Mouse (Mus musculus) hindbrain, embryonic 15.5 days (tissue): ENCODE measurements around the gene Smchd1. TPM values are rescaled to one million over a fixed set of nuclear protein-coding genes. Genes with fewer than 3 reads are reported as not detected.
"Not testable (repeated sequence)": the region's sequence is repeated elsewhere in the genome, so short reads cannot be mapped to it uniquely, and the experiment has no call there.

Source experiments
- ATAC-seq: fragments of 200-750 bp; cut with Nextera tagmentation; 2 replicates; pipeline ENCODE4 v1.8.0; 2017; ENCODE audit warnings: low read depth, moderate number of reproducible peaks, moderate TSS enrichment; ENCODE audit not compliant: low FRiP score
- H3K27ac ChIP-seq: fragments of 300-500 bp; sonication (generic); replicated peaks from 2 replicates; pipeline ENCODE4 v1.5.1; 2015; ENCODE audit warnings: mild to moderate bottlenecking, inconsistent platforms
- H3K27me3 ChIP-seq: fragments of 300-500 bp; sonication (generic); 2 replicates; pipeline ENCODE4 v1.6.1; 2015; ENCODE audit warnings: control low read depth, inconsistent platforms
- H3K36me3 ChIP-seq: fragments of 300-500 bp; sonication (generic); 2 replicates; pipeline ENCODE4 v1.6.1; 2015; ENCODE audit warnings: control low read depth, inconsistent platforms
- H3K4me1 ChIP-seq: fragments of 300-500 bp; sonication (generic); replicated peaks from 2 replicates; pipeline ENCODE4 v1.6.1; 2015; ENCODE audit warnings: control low read depth, inconsistent platforms
- H3K4me2 ChIP-seq: fragments of 300-500 bp; sonication (generic); 2 replicates; pipeline ENCODE4 v1.6.1; 2015; ENCODE audit warnings: moderate library complexity, mild to moderate bottlenecking, inconsistent platforms
- H3K4me3 ChIP-seq: fragments of 300-500 bp; sonication (generic); 2 replicates; pipeline ENCODE4 v1.5.1; 2015; ENCODE audit warnings: mild to moderate bottlenecking, inconsistent platforms
- H3K9ac ChIP-seq: fragments of 300-500 bp; sonication (generic); 2 replicates; pipeline ENCODE4 v1.6.1; 2015; ENCODE audit warnings: inconsistent platforms
- H3K9me3 ChIP-seq: fragments of 300-500 bp; sonication (generic); 2 replicates; pipeline ENCODE4 v1.6.1; 2016; ENCODE audit warnings: control low read depth, inconsistent platforms
- WGBS: fragments of 180-500 bp; shearing (Covaris S2); methylation state at CpG from one replicate; pipeline ENCODE4 v1.1.7; 2015; 5-methylcytosine and 5-hydroxymethylcytosine counted together
- polyA plus RNA-seq: library from polyadenylated mRNA; unstranded; fragments of >200 nt; fragmentation: Nextera tagmentation; extraction: Ambion mirVana; gene quantifications from 2 replicates; pipeline ENCODE4 v1.2.1, GENCODE M21; 2015

Smchd1 gene
- polyA plus RNA-seq, 1 experiment from 2014 or later = 44.0 TPM

DNA sequence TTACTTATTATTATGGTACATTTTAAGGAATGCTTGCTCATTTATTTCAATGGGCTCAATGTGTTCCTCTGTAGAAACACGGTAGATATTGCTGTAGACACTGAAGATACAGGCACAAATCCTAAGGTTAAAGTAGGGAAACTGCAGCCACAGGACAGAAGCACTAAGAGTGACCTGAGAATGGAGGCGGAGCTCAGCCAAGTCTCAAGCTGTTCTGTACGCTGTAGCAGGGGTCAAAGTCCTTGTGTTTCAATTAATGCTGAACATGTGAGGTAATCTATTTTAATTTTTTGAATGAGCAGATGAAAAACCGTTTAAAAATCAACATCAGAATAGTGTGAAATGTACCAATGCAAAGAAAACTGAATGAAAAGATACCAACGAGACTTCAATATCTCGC, 31.9 kb downstream of the Smchd1 start:
- no peaks in the 10 kb centered on the region for H3K9me3 ChIP-seq
- 92% methylated on average over 6 of the region's 6 CpGs for WGBS
- H3K27ac ChIP-seq = no peak overlapping the region
- no peak overlapping the region for H3K9ac ChIP-seq
- ATAC-seq = no peak
- peaks cover 23% of the 10 kb centered on the region for H3K36me3 ChIP-seq
- H3K4me2 ChIP-seq = no peak overlapping the region
- no peaks in the 10 kb centered on the region for H3K27me3 ChIP-seq
- H3K4me3 ChIP-seq = no peak overlapping the region
- no peaks in the 10 kb centered on the region for H3K4me1 ChIP-seq

- not testable (repeated sequence) for H3K27me3 ChIP-seq, H3K9me3 ChIP-seq, H3K9ac ChIP-seq, H3K4me1 ChIP-seq, H3K27ac ChIP-seq, H3K4me3 ChIP-seq, H3K4me2 ChIP-seq, ATAC-seq
- 97% methylated on average over 2 of the region's 2 CpGs for WGBS
- H3K36me3 ChIP-seq = peaks cover 46% of the 10 kb centered on the region
These were observed 52.6 kb downstream of the Smchd1 start for GRCm38 (mm10) chr17:71422502-71422901.

DNA sequence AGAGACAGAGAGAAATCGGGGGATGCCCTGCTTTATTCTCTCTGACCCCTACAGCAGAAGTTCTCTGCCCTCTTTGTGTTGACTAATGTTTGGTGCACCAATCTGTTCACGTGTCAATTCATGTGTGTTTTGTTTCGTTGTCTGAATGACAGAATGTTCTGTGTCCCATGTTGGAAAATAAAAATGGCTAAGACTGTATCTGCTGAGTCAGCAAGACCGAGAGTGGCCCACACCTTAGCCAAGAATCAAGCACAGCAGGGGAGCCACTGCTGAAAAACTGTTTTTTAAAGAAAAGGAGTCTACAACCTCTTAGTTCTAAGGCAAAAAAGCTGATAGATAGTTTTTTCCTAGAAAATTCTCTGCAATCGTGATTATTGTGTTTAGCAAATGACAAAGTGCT, 55.7 kb downstream of the Smchd1 start:
- H3K9ac ChIP-seq, H3K27ac ChIP-seq, H3K9me3 ChIP-seq, H3K4me1 ChIP-seq, H3K27me3 ChIP-seq, H3K4me2 ChIP-seq, ATAC-seq, H3K4me3 ChIP-seq: not testable (repeated sequence)
- peaks cover 49% of the 10 kb centered on the region for H3K36me3 ChIP-seq
- WGBS = 78% methylated on average over 5 of the region's 5 CpGs

DNA sequence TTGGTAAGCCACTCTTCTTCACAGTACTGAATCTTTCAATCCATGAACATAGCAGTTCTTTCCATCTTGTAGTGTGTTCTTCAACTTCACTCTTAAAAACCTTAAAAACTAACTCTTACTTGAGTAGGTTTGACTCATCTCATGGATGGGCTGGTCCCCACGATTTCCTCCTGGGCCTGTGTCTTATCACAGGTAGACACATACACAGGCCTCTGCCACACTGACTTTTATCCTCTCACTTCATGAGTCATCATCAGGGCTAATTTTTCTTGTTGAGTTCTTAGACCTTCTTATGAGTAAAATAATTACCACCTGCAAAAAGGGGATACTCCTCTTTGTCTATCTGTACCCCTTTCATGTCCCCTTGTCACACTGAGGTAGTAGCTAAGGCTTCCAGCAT, 58.1 kb downstream of the Smchd1 start:
- no peak for ATAC-seq
- no peaks in the 10 kb centered on the region for H3K4me1 ChIP-seq
- no peak overlapping the region for H3K9ac ChIP-seq
- no peak overlapping the region for H3K4me2 ChIP-seq
- H3K9me3 ChIP-seq = peaks cover 6% of the 10 kb centered on the region; the same call in 1 of the 2 replicates
- no peaks in the 10 kb centered on the region for H3K27me3 ChIP-seq
- peaks cover 30% of the 10 kb centered on the region for H3K36me3 ChIP-seq
- no peak overlapping the region for H3K4me3 ChIP-seq
- 100% methylated on average over 1 of the region's 1 CpGs for WGBS
- no peak overlapping the region for H3K27ac ChIP-seq

DNA sequence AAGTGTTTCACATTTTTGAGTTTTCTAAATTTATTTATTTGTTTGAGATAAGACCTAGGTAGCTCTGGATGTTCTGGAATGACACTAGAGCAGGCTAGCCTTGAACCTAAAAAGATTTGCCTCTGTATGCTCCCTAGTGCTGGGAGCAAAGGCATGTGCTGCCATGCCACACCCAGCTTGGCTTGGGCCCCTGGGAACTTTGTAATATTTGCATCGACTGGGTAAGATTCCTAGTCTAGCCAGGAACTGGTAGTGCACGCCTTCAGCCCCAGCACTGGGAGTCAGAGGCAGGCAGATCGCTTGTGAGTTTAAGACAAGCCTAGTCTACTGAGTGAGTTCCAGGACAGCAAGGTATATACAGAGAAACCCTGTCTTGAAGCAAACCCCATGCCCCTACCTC, 87.7 kb downstream of the Smchd1 start:
- Histone ChIP-seq H3K9ac (no peak overlapping the region), H3K27ac (no peak overlapping the region), H3K9me3 (no peaks in the 10 kb centered on the region), H3K36me3 (peaks cover 27% of the 10 kb centered on the region), H3K27me3 (no peaks in the 10 kb centered on the region), H3K4me1 (no peaks in the 10 kb centered on the region), H3K4me2 (no peak overlapping the region), H3K4me3 (no peak overlapping the region)
- no peak for ATAC-seq
- 96% methylated on average over 3 of the region's 3 CpGs for WGBS

DNA sequence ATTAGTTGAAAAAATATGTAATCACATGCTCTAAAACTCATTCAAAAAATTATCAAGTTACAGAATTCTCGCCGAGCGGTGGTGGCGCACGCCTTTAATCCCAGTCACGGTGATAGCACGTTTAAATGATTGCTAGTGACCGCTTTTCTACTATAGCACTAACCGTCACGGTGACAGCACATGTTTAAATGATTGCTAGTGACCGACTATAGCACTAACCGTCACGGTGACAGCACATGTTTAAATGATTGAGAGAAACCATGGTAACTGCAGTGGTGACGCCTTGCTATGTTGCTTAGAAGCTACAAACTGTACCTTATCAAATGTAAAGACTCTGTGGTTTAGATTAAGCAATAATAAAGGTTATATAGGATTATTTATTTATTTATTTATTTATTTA, 94.8 kb downstream of the Smchd1 start:
- no peaks in the 10 kb centered on the region for H3K27me3 ChIP-seq
- H3K9me3 ChIP-seq = no peaks in the 10 kb centered on the region
- H3K4me1 ChIP-seq = no peaks in the 10 kb centered on the region
- H3K9ac ChIP-seq = no peak overlapping the region
- H3K27ac ChIP-seq = no peak overlapping the region
- no peak overlapping the region for H3K4me3 ChIP-seq
- H3K36me3 ChIP-seq = peaks cover 21% of the 10 kb centered on the region
- WGBS = 85% methylated on average over 14 of the region's 14 CpGs
- H3K4me2 ChIP-seq = no peak overlapping the region
- ATAC-seq = no peak

DNA sequence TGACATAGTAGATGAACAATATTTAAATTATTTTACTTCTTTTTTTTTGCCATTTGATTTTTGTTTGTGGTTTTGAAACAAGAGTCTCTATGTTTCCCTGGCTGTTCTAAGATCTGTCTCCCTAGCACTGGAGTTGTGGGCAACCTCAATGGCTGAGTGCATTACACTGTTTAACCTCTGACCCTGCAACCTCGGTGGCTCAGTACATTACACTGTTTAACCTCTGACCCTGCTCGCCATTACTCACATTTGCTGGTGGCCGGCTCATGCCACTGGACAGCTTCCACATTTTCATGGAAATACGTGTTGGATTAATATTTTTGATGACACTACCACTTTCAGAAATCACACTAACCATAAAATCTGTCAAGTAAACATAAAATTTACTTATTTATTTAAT, 97.2 kb downstream of the Smchd1 start:
- no peak overlapping the region for H3K4me2 ChIP-seq
- H3K9me3 ChIP-seq = no peaks in the 10 kb centered on the region
- H3K9ac ChIP-seq = no peak overlapping the region
- H3K36me3 ChIP-seq = peaks cover 21% of the 10 kb centered on the region
- no peaks in the 10 kb centered on the region for H3K4me1 ChIP-seq
- no peak for ATAC-seq
- H3K4me3 ChIP-seq = no peak overlapping the region
- H3K27ac ChIP-seq = no peak overlapping the region
- H3K27me3 ChIP-seq = no peaks in the 10 kb centered on the region
- WGBS = 55% methylated on average over 4 of the region's 4 CpGs

- no peak for ATAC-seq
- Histone ChIP-seq H3K4me2 (no peak overlapping the region), H3K9ac (no peak overlapping the region), H3K27me3 (no peaks in the 10 kb centered on the region), H3K36me3 (peaks cover 41% of the 10 kb centered on the region), H3K9me3 (no peaks in the 10 kb centered on the region), H3K4me3 (no peak overlapping the region), H3K4me1 (no peaks in the 10 kb centered on the region), H3K27ac (no peak overlapping the region)
- WGBS = 91% methylated on average over 3 of the region's 3 CpGs
These were observed 119.6 kb downstream of the Smchd1 start for GRCm38 (mm10) chr17:71355526-71355925.

DNA sequence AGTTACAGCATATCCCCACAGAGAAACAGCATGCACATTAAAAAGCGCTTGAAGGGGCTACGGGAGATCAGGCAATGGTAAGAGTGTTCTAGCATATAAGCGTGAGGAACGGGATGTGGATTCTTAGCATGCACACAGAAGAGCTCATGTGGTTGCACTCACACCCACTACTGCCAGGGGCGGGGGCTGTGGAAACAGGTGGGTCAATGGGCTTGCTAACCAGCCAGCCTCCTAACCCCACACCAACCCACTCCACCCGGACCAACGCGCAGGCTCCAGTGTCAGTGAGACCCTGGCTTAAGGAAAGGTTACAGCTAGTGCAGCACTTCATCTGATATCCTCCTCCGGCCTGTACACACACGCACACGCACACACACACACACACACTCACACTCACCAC, 120.9 kb downstream of the Smchd1 start:
- 97% methylated on average over 11 of the region's 11 CpGs for WGBS
- no peak for ATAC-seq
- no peak overlapping the region for H3K4me2 ChIP-seq
- no peaks in the 10 kb centered on the region for H3K4me1 ChIP-seq
- no peaks in the 10 kb centered on the region for H3K27me3 ChIP-seq
- no peak overlapping the region for H3K27ac ChIP-seq
- H3K9me3 ChIP-seq = no peaks in the 10 kb centered on the region
- H3K4me3 ChIP-seq = no peak overlapping the region
- H3K9ac ChIP-seq = no peak overlapping the region
- peaks cover 34% of the 10 kb centered on the region for H3K36me3 ChIP-seq

DNA sequence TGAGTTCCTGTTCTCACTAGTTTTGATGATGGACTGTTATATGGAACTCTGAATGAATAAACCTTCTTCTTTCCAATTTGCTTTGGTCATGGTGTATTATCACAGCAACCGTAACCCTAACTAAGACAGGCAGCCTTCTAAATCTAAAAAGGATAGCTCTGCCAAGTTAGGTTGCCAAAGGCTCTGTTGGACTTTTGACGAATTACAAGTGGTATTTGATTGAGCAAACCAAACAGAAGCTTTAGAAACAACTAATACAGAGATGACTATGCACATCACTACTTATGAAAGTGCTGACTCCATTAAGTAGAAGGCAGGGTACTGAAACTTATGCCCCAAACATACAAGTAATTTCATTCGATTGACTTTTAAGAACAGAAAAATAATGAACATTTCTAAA, 127.0 kb downstream of the Smchd1 start:
- no peak overlapping the region for H3K4me2 ChIP-seq
- WGBS = 76% methylated on average over 3 of the region's 3 CpGs
- H3K27ac ChIP-seq = no peak overlapping the region
- no peaks in the 10 kb centered on the region for H3K27me3 ChIP-seq
- H3K36me3 ChIP-seq = peaks cover 47% of the 10 kb centered on the region
- no peak overlapping the region for H3K9ac ChIP-seq
- H3K9me3 ChIP-seq = no peaks in the 10 kb centered on the region
- H3K4me3 ChIP-seq = no peak overlapping the region
- H3K4me1 ChIP-seq = no peaks in the 10 kb centered on the region
- ATAC-seq = no peak

DNA sequence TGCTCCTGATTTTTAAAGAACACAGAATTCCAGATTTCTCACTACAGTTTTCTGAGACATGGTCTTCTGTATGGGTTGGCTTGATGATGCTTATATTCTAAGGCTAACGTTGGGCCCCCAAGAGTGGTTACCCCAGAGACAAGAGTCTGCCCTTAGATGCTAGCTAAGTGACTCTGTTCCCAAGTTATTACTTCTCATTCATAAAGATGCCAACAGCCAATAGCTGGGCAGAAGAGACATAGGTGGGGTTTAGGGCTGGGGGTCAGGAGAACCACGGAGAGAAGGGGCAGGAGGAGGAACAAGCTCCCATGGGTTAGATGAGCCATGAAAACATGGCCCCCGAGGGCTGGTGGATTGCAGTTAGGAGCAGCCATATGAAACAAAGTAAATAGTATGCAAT, 133.1 kb downstream of the Smchd1 start:
- Histone ChIP-seq H3K9ac (no peak overlapping the region), H3K4me2 (no peak overlapping the region), H3K27ac (no peak overlapping the region), H3K4me1 (no peaks in the 10 kb centered on the region), H3K27me3 (no peaks in the 10 kb centered on the region), H3K4me3 (no peak overlapping the region), H3K9me3 (no peaks in the 10 kb centered on the region), H3K36me3 (peaks cover 10% of the 10 kb centered on the region; the same call in 1 of the 2 replicates)
- no peak for ATAC-seq
- WGBS = 86% methylated on average over 3 of the region's 3 CpGs

- no peaks in the 10 kb centered on the region for H3K36me3 ChIP-seq
- no peaks in the 10 kb centered on the region for H3K27me3 ChIP-seq
- 95% methylated on average over 6 of the region's 6 CpGs for WGBS
- no peaks in the 10 kb centered on the region for H3K9me3 ChIP-seq
- H3K4me1 ChIP-seq = no peaks in the 10 kb centered on the region
- H3K4me2 ChIP-seq = no peak overlapping the region
- H3K4me3 ChIP-seq = no peak overlapping the region
- H3K27ac ChIP-seq = no peak overlapping the region
- no peak overlapping the region for H3K9ac ChIP-seq
- ATAC-seq = no peak
These were observed 136.5 kb downstream of the Smchd1 start for GRCm38 (mm10) chr17:71338627-71339026.

DNA sequence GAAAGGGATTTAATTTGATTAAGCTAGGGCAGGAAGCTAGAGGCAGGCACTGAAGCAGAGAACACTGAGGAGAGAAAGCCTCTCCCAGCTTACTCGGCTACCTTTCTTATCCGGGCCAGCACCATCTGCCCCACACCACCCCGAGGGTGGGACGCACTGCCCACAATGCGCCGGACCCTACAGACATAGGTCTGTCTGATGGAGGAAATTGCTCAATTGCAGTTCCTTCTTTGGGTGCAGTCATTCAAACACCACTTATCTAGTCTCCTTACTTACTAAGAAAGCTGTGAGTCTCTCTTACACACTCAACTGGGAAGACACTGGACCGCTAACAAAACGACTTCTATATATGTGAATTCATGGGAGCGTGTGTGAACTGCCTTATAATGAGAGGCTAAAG, 137.6 kb downstream of the Smchd1 start:
- ATAC-seq = no peak
- Histone ChIP-seq H3K4me2 (no peak overlapping the region), H3K36me3 (no peaks in the 10 kb centered on the region), H3K4me3 (no peak overlapping the region), H3K9me3 (no peaks in the 10 kb centered on the region), H3K27ac (no peak overlapping the region), H3K9ac (no peak overlapping the region), H3K4me1 (no peaks in the 10 kb centered on the region), H3K27me3 (no peaks in the 10 kb centered on the region)
- 96% methylated on average over 9 of the region's 9 CpGs for WGBS
